Mouse (Mus musculus) cortical plate, adult 2 months (tissue): ENCODE measurements at regions not wholly inside any gene's neighbourhood (a gene's known extent, or its start where the extent isn't known, plus 50 kb on each side); places are given as distances from the start of the nearest gene placed in this dataset.

Source experiments
- CTCF ChIP-seq: fragments of 200-500 bp; IDR thresholded peaks from 2 replicates; pipeline ENCODE4 v1.5.1; 2011; ENCODE audit warnings: mild to moderate bottlenecking, control low read depth, low read length; ENCODE audit not compliant: insufficient read depth; ENCODE audit errors: extremely low read depth
- POLR2A ChIP-seq: fragments of 200-500 bp; IDR thresholded peaks from 2 replicates; pipeline ENCODE4 v1.6.1; 2011; ENCODE audit warnings: mild to moderate bottlenecking, low read length, control low read depth; ENCODE audit not compliant: insufficient read depth; ENCODE audit errors: extremely low read depth

DNA sequence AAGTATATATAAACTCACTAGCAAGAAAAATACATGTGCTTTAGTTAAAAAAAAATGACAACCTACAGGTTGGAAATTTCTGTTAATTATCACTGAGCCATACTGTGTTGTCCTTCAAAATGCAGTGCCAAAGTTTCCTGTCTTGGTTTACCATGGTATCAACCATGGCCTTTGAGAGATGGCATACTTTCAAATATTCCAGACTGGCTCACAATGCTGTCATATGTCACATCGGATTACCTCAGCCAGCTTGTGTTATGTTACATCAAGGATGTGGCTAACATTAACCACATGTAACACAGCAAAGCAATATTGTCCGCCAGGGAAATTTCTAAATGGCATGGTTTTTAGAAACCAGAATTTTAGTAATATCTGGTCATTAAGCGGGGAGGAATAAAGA is 140.3 kb downstream of the Alx1 start:
- TF ChIP-seq CTCF (no peak), POLR2A (no peak)
